Mouse (Mus musculus) E14TG2a.4 (cell line): ENCODE measurements around the gene Cldn19.

Source experiments
- H3K27me3 ChIP-seq: 2 replicates; pipeline ENCODE4 v1.6.1; 2014; ENCODE audit warnings: low read length, control low read depth; ENCODE audit not compliant: insufficient read depth
- H3K36me3 ChIP-seq: 2 replicates; pipeline ENCODE4 v1.6.1; 2014; ENCODE audit warnings: low read length, control low read depth; ENCODE audit not compliant: insufficient read depth
- H3K4me1 ChIP-seq: replicated peaks from 2 replicates; pipeline ENCODE4 v1.6.1; 2014; ENCODE audit warnings: low read depth, low read length, control low read depth
- H3K4me3 ChIP-seq: replicated peaks from 2 replicates; pipeline ENCODE4 v1.5.1; 2014; ENCODE audit warnings: mild to moderate bottlenecking, low read length
- H3K9me3 ChIP-seq: 2 replicates; pipeline ENCODE4 v1.6.1; 2014; ENCODE audit warnings: low read length, control low read depth
- CTCF ChIP-seq: conservative IDR thresholded peaks from 2 replicates; pipeline ENCODE4 v1.5.1; 2014; ENCODE audit warnings: low read length
- NANOG ChIP-seq: IDR thresholded peaks from 2 replicates; pipeline ENCODE4 v1.6.1; 2014; ENCODE audit warnings: borderline replicate concordance, low read length, mixed read lengths
- POU5F1 ChIP-seq: IDR thresholded peaks from 2 replicates; pipeline ENCODE4 v1.6.1; 2014; ENCODE audit warnings: low read length, borderline replicate concordance

Cldn19 gene

GRCm38 (mm10) chr4:119245961-119246360 lies 9.3 kb upstream of the Cldn19 start:
- Histone ChIP-seq H3K27me3 (no peaks in the 10 kb centered on the region), H3K36me3 (peaks cover 67% of the 10 kb centered on the region), H3K9me3 (no peaks in the 10 kb centered on the region), H3K4me3 (peak overlapping the region; percentile 43), H3K4me1 (peaks cover 65% of the 10 kb centered on the region)
- no peak for TF ChIP-seq POU5F1
- no peak for TF ChIP-seq CTCF
- TF ChIP-seq NANOG = no peak

GRCm38 (mm10) chr4:119246688-119247225 lies 8.5 kb upstream of the Cldn19 start:
- H3K36me3 ChIP-seq = peaks cover 59% of the 10 kb centered on the region
- TF ChIP-seq POU5F1 (no peak), CTCF (no peak), NANOG (no peak)
- peaks cover 65% of the 10 kb centered on the region for H3K4me1 ChIP-seq
- H3K9me3 ChIP-seq = no peaks in the 10 kb centered on the region
- H3K27me3 ChIP-seq = no peaks in the 10 kb centered on the region
- H3K4me3 ChIP-seq = peak overlapping the region; percentile 43

GRCm38 (mm10) chr4:119247462-119248235 lies 7.6 kb upstream of the Cldn19 start:
- Histone ChIP-seq H3K4me3 (peak overlapping the region; percentile 65), H3K9me3 (no peaks in the 10 kb centered on the region), H3K27me3 (0 out of 2 replicates have a peak, but pooled peaks cover 2% of the 10 kb centered on the region), H3K36me3 (peaks cover 50% of the 10 kb centered on the region), H3K4me1 (peaks cover 65% of the 10 kb centered on the region)
- TF ChIP-seq CTCF (peak; percentile 27; the same call in 1 of the 2 replicates), NANOG (no peak)

- H3K4me1 ChIP-seq = peaks cover 65% of the 10 kb centered on the region
- H3K36me3 ChIP-seq = peaks cover 48% of the 10 kb centered on the region
- TF ChIP-seq NANOG = no peak
- no peak for TF ChIP-seq CTCF
- no peak for TF ChIP-seq POU5F1
- no peaks in the 10 kb centered on the region for H3K9me3 ChIP-seq
- H3K27me3 ChIP-seq = peaks cover 11% of the 10 kb centered on the region
- H3K4me3 ChIP-seq = peak overlapping the region; percentile 65; the same call in 1 of the 2 replicates
These were observed 6.7 kb upstream of the Cldn19 start for GRCm38 (mm10) chr4:119248407-119248965.

- H3K4me1 ChIP-seq = peaks cover 51% of the 10 kb centered on the region
- peaks cover 25% of the 10 kb centered on the region for H3K27me3 ChIP-seq
- H3K9me3 ChIP-seq = no peaks in the 10 kb centered on the region
- no peak for TF ChIP-seq NANOG
- TF ChIP-seq CTCF = no peak
- no peak for TF ChIP-seq POU5F1
- no peak overlapping the region for H3K4me3 ChIP-seq
- peaks cover 12% of the 10 kb centered on the region; the same call in 1 of the 2 replicates for H3K36me3 ChIP-seq
These were observed 3.0 kb upstream of the Cldn19 start for GRCm38 (mm10) chr4:119252025-119252808.

- no peaks in the 10 kb centered on the region for H3K9me3 ChIP-seq
- H3K27me3 ChIP-seq = peaks cover 25% of the 10 kb centered on the region
- H3K36me3 ChIP-seq = no peaks in the 10 kb centered on the region
- TF ChIP-seq CTCF (no peak), NANOG (no peak), POU5F1 (no peak)
- peaks cover 49% of the 10 kb centered on the region for H3K4me1 ChIP-seq
- 0 out of 2 replicates have a peak overlapping the region, but pooled peaks have one; percentile 13 for H3K4me3 ChIP-seq
These were observed 1.1 kb upstream of the Cldn19 start for GRCm38 (mm10) chr4:119254012-119254618.

- Histone ChIP-seq H3K9me3 (no peaks in the 10 kb centered on the region), H3K4me1 (peaks cover 65% of the 10 kb centered on the region), H3K27me3 (peaks cover 25% of the 10 kb centered on the region), H3K4me3 (no peak overlapping the region), H3K36me3 (no peaks in the 10 kb centered on the region)
- TF ChIP-seq CTCF = no peak
- TF ChIP-seq POU5F1 = no peak
- no peak for TF ChIP-seq NANOG
These were observed 1.9 kb downstream of the Cldn19 start for GRCm38 (mm10) chr4:119257083-119257482.
